Mouse (Mus musculus) ovary, adult 2 months (tissue): ENCODE data around the gene Gm21882. TPM values are rescaled to one million over a fixed set of nuclear protein-coding genes. Genes with fewer than 3 reads are reported as not detected.

Experiments
- polyA plus RNA-seq: library from polyadenylated mRNA; depleted of rRNA; stranded (reverse); fragments of >200 nt; gene quantifications from 2 replicates; pipeline ENCODE4 v1.2.3, GENCODE M21; 2012; rRNA removed

Gm21882 gene
- not detected in 2 replicates for polyA plus RNA-seq

GRCm38 (mm10) chrY:40381423-40381822, at the start of gene Gm21882:
TSS of gene Gm21882 (minus strand) at chrY:40381523.

Other genes with a start within 250 kb of the Gm21882 start
- not detected in 2 replicates for gene Gm21865, start 64.6 kb downstream of the Gm21882 start, polyA plus RNA-seq